Comparison of ENCODE assay signal across 15 mouse cellular contexts in the genomic region with DNA sequence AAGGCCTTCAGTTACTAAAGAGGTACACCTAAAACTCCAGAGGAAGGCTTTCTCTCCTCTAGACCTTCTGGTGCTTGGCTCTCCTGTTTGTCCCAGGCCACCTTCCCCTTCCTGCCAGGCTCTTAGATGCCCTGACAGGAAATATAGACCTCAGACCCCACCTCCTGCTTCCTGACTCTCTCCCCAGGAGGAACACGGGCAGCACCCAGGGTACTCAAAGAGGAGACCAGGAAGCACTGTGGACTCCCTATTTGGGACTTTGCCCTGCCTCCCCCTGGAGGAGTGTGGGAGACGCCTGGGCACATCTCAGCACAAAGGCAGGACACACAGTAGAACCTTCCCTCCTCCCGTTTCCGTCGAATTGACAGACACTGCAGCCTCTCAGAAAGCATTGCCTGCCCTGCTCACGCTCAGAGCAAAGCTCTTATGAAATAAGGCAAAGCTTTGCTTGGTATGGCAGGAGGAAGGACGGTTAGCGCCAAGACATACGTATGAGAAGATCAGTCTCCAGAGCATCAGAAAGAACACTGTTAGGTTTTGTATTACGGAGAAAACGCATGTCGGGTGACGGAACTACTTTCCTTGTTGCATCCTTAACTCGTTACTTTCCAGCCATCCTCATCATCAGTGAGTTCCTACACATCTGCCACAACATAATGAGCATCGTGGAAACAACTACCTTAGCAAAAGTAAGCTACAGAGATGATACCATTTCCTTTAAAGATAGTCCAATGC. TPM values are rescaled to one million over a fixed set of nuclear protein-coding genes. Genes with fewer than 3 reads are reported as not detected.
A peak's percentile ranks its signal among the peaks of the same experiment; 100 is the strongest.
DNase-seq lines count a peak whose midpoint lies in the region; ATAC-seq and TF ChIP-seq lines count a peak whose summit lies in the region.
"Had no signal": no experiment of that assay in that cellular context is flagged by ENCODE, and none has a peak within 500 bp of the region (broad histone marks: within the 10 kb centered on the region; RNA-seq: fewer than 3 reads in every experiment).

No protein-coding gene starts in this region.

- 0 out of 2 replicates have a peak overlapping the region, but pooled peaks have one; percentile 17 for H3K4me3 ChIP-seq in spleen, adult 2 months (ENCODE audit: extremely low read depth, insufficient read depth, insufficient read length)
- no peak overlapping the region for H3K4me3 ChIP-seq in liver, embryonic 12.5 days
- no peak overlapping the region for H3K4me3 ChIP-seq in kidney, embryonic 16.5 days (ENCODE audit: low read length)
- H3K4me3 ChIP-seq: left cerebral cortex, adult 2 months; myocyte had no signal

- 26% methylated on average over 15 of the region's 15 CpGs for WGBS in spleen, adult 2 months
- 51% methylated on average over 15 of the region's 15 CpGs for WGBS in liver, embryonic 12.5 days (ENCODE audit: insufficient replicate concordance)
- 76% methylated on average over 15 of the region's 15 CpGs for WGBS in kidney, embryonic 16.5 days

- H3K27me3 ChIP-seq in spleen, adult 2 months (ENCODE audit: control insufficient read depth, insufficient read depth, low read length): no peaks in the 10 kb centered on the region
- no peaks in the 10 kb centered on the region for H3K27me3 ChIP-seq in liver, embryonic 12.5 days (replicated peaks)
- no peaks in the 10 kb centered on the region for H3K27me3 ChIP-seq in kidney, embryonic 16.5 days (ENCODE audit: insufficient read depth, low read length)
- H3K27me3 ChIP-seq: CH12.LX had no signal

- no peak for TF ChIP-seq CTCF in spleen, adult 2 months (IDR thresholded peaks at IDR 0.05; ENCODE audit: extremely low read depth, insufficient read depth, insufficient read length, insufficient replicate concordance)

- DNase-seq in spleen, adult 2 months (ENCODE audit: low read depth in 1 of 2, low spot score in 2 of 2): no peak
- no peak for DNase-seq in spleen, postnatal 4 days (ENCODE audit: low spot score in 2 of 2)
- peak; percentile 56 for DNase-seq in naive thymus-derived CD4-positive, alpha-beta T cell, adult 2 months (ENCODE audit: low read depth)
- no peak for DNase-seq in gastrocnemius, postnatal 4 days (ENCODE audit: low spot score in 2 of 2)
- no peak for DNase-seq in right cerebral cortex, postnatal 14 days
- DNase-seq: adrenal gland, postnatal 14 days; heart, adult 18-20 months; heart, postnatal 14 days had no signal

- no peak overlapping the region for H3K9ac ChIP-seq in liver, embryonic 12.5 days
- no peak overlapping the region for H3K9ac ChIP-seq in kidney, embryonic 16.5 days (replicated peaks; ENCODE audit: low read length)

- H3K27ac ChIP-seq in spleen, adult 2 months (ENCODE audit: insufficient read depth, low read length): no peak overlapping the region
- peak overlapping the region; percentile 45; the same call in 1 of the 2 replicates for H3K27ac ChIP-seq in liver, embryonic 12.5 days
- H3K27ac ChIP-seq in kidney, embryonic 16.5 days (ENCODE audit: low read length): no peak overlapping the region
- H3K27ac ChIP-seq: left cerebral cortex, adult 2 months; macrophage had no signal

- no peak for ATAC-seq in liver, embryonic 12.5 days
- no peak for ATAC-seq in kidney, embryonic 16.5 days (ENCODE audit: low FRiP score, low TSS enrichment)
- ATAC-seq: intestine, embryonic 16.5 days had no signal

- H3K9me3 ChIP-seq in liver, embryonic 12.5 days (replicated peaks): no peaks in the 10 kb centered on the region
- H3K9me3 ChIP-seq in kidney, embryonic 16.5 days (ENCODE audit: low read length): no peaks in the 10 kb centered on the region

- H3K36me3 ChIP-seq in spleen, adult 2 months (ENCODE audit: control insufficient read depth, insufficient read depth, low read length): no peaks in the 10 kb centered on the region
- no peaks in the 10 kb centered on the region for H3K36me3 ChIP-seq in liver, embryonic 12.5 days
- H3K36me3 ChIP-seq in kidney, embryonic 16.5 days (ENCODE audit: insufficient read depth, low read length): no peaks in the 10 kb centered on the region

- H3K4me2 ChIP-seq in liver, embryonic 12.5 days: peak overlapping the region; percentile 35
- no peak overlapping the region for H3K4me2 ChIP-seq in kidney, embryonic 16.5 days (replicated peaks; ENCODE audit: low read depth, low read length)

- TF ChIP-seq POLR2A in spleen, adult 2 months (IDR thresholded peaks at IDR 0.05; ENCODE audit: low read depth, low read length): no peak

- H3K4me1 ChIP-seq in spleen, adult 2 months (ENCODE audit: control insufficient read depth, insufficient read depth, insufficient read length): no peaks in the 10 kb centered on the region
- H3K4me1 ChIP-seq in liver, embryonic 12.5 days: peaks cover 55% of the 10 kb centered on the region
- no peaks in the 10 kb centered on the region for H3K4me1 ChIP-seq in kidney, embryonic 16.5 days (ENCODE audit: insufficient read depth, low read length)

RNA-seq across cellular contexts. Expression of a gene that starts 54.3 kb away (rescaled TPM):
- 46.6 and 55.9 TPM in 2 replicates for polyA plus RNA-seq in spleen, adult 2 months (2012; rRNA removed)
- polyA plus RNA-seq in liver, embryonic 12.5 days (2016; fragmentation: Nextera tagmentation; extraction: Ambion mirVana): 513 and 532 TPM in 2 replicates
- 100 to 1,000 TPM; 370 to 450 TPM for total RNA-seq in gastrocnemius, postnatal 4 days (2021)
- 374 and 384 TPM in 2 replicates for polyA plus RNA-seq in kidney, embryonic 16.5 days (2015; fragmentation: Nextera tagmentation; extraction: Ambion mirVana)
